Mouse (Mus musculus): ENCODE measurements at regions not wholly inside any gene's neighbourhood (a gene's known extent, or its start where the extent isn't known, plus 50 kb on each side); places are given as distances from the start of the nearest gene placed in this dataset.

GRCm38 (mm10) chr16:77295574-77296355 is 282.3 kb downstream of the Usp25 start:
- TF ChIP-seq CTCF (IDR thresholded peaks at IDR 0.05; ENCODE audit: borderline replicate concordance, insufficient read depth, low read depth, low read length), result no peak
- no peak for TF ChIP-seq POLR2A (IDR thresholded peaks at IDR 0.05; ENCODE audit: borderline replicate concordance, insufficient read depth, low read length)
